Mouse (Mus musculus) testis, adult 2 months (tissue): ENCODE measurements around the gene Cd209g. TPM values are rescaled to one million over a fixed set of nuclear protein-coding genes. Genes with fewer than 3 reads are reported as not detected.

Experiments used
- H3K27ac ChIP-seq: fragments of 200-500 bp; 2 replicates; pipeline ENCODE4 v1.5.1; 2012; ENCODE audit warnings: low read depth, low read length; ENCODE audit not compliant: control insufficient read depth, insufficient read depth
- H3K27me3 ChIP-seq: fragments of 200-500 bp; 2 replicates; pipeline ENCODE4 v1.6.1; 2012; ENCODE audit warnings: mild to moderate bottlenecking, low read length, moderate library complexity; ENCODE audit not compliant: control insufficient read depth, insufficient read depth
- H3K36me3 ChIP-seq: fragments of 200-500 bp; 2 replicates; pipeline ENCODE4 v1.6.1; 2012; ENCODE audit warnings: mild to moderate bottlenecking, low read length; ENCODE audit not compliant: control insufficient read depth, insufficient read depth
- H3K4me1 ChIP-seq: fragments of 200-500 bp; 2 replicates; pipeline ENCODE4 v1.6.1; 2012; ENCODE audit warnings: low read length; ENCODE audit not compliant: control insufficient read depth, insufficient read depth
- H3K4me3 ChIP-seq: fragments of 200-500 bp; 2 replicates; pipeline ENCODE4 v1.5.1; 2012; ENCODE audit warnings: low read depth, mild to moderate bottlenecking, low read length, moderate library complexity, mixed read lengths; ENCODE audit not compliant: control insufficient read depth
- CTCF ChIP-seq: fragments of 200-500 bp; IDR thresholded peaks from 2 replicates; pipeline ENCODE4 v1.5.1; 2012; ENCODE audit warnings: low read depth, mild to moderate bottlenecking, inconsistent platforms, low read length, moderate library complexity; ENCODE audit not compliant: control insufficient read depth, insufficient read depth, insufficient replicate concordance
- POLR2A ChIP-seq: fragments of 200-500 bp; IDR thresholded peaks from 2 replicates; pipeline ENCODE4 v1.6.1; 2012; ENCODE audit warnings: low read depth, mild to moderate bottlenecking, inconsistent platforms, low read length, moderate library complexity; ENCODE audit not compliant: control insufficient read depth
- polyA plus RNA-seq: library from polyadenylated mRNA; depleted of rRNA; stranded (reverse); fragments of >200 nt; gene quantifications from 2 replicates; pipeline ENCODE4 v1.2.3, GENCODE M21; 2012; rRNA removed

Cd209g gene
- polyA plus RNA-seq, 1 experiment, result 0.73 TPM

GRCm38 (mm10) chr8:4174018-4174417 is 40.1 kb downstream of the Cd209g start:
- TF ChIP-seq POLR2A (no peak), CTCF (no peak)
- Histone ChIP-seq H3K4me1 (peaks cover 2% of the 10 kb centered on the region; the same call in 1 of the 2 replicates), H3K36me3 (no peaks in the 10 kb centered on the region), H3K27ac (no peak overlapping the region), H3K4me3 (no peak overlapping the region), H3K27me3 (no peaks in the 10 kb centered on the region)

GRCm38 (mm10) chr8:4183409-4183808 is 49.5 kb downstream of the Cd209g start:
- no peaks in the 10 kb centered on the region; the same call in none of the 2 replicates for H3K36me3 ChIP-seq
- no peaks in the 10 kb centered on the region; the same call in 1 of the 2 replicates for H3K4me1 ChIP-seq
- no peak for TF ChIP-seq CTCF
- no peak for TF ChIP-seq POLR2A
- no peak overlapping the region for H3K4me3 ChIP-seq
- no peak overlapping the region for H3K27ac ChIP-seq
- H3K27me3 ChIP-seq, result no peaks in the 10 kb centered on the region

- no peak for TF ChIP-seq CTCF
- TF ChIP-seq POLR2A, result no peak
- Histone ChIP-seq H3K36me3 (no peaks in the 10 kb centered on the region; the same call in none of the 2 replicates), H3K4me1 (no peaks in the 10 kb centered on the region; the same call in 1 of the 2 replicates), H3K27me3 (no peaks in the 10 kb centered on the region), H3K27ac (no peak overlapping the region), H3K4me3 (no peak overlapping the region)
Observed at GRCm38 (mm10) chr8:4186151-4186550, 52.3 kb downstream of the Cd209g start.

Other genes with a start within 250 kb of the Cd209g start
- gene Cd209b, start 207.3 kb upstream of the Cd209g start, polyA plus RNA-seq, result 0.11 TPM in 1 of 2 replicates, not detected in the other
- gene Cd209c, start 179.4 kb upstream of the Cd209g start, polyA plus RNA-seq, result 1.7 and 1.9 TPM in 2 replicates
- gene Cd209f, start 28.3 kb upstream of the Cd209g start, polyA plus RNA-seq, result 0.47 and 1.2 TPM in 2 replicates
- 123 and 181 TPM in 2 replicates for gene Evi5l, start 32.5 kb downstream of the Cd209g start, polyA plus RNA-seq
- gene Prr36, start 83.4 kb downstream of the Cd209g start, polyA plus RNA-seq, result 0.16 and 0.83 TPM in 2 replicates
- 0.16 and 0.40 TPM in 2 replicates for gene Lrrc8e, start 92.7 kb downstream of the Cd209g start, polyA plus RNA-seq
- gene Map2k7, start 104.6 kb downstream of the Cd209g start, polyA plus RNA-seq, result 32.1 and 262 TPM in 2 replicates
- 0.64 and 1.7 TPM in 2 replicates for gene Gm49320, start 104.8 kb downstream of the Cd209g start, polyA plus RNA-seq
- 18.2 and 38.8 TPM in 2 replicates for gene Tgfbr3l, start 114.1 kb downstream of the Cd209g start, polyA plus RNA-seq
- 16.0 and 20.7 TPM in 2 replicates for gene Snapc2, start 119.0 kb downstream of the Cd209g start, polyA plus RNA-seq
- 66.4 and 66.8 TPM in 2 replicates for gene Ctxn1, start 125.2 kb downstream of the Cd209g start, polyA plus RNA-seq
- 52.9 and 56.3 TPM in 2 replicates for gene Timm44, start 141.8 kb downstream of the Cd209g start, polyA plus RNA-seq
- 8.6 and 9.6 TPM in 2 replicates for gene Ccl25, start 191.1 kb downstream of the Cd209g start, polyA plus RNA-seq
- gene Elavl1, start 191.3 kb downstream of the Cd209g start, polyA plus RNA-seq, result 23.5 and 28.2 TPM in 2 replicates